Mouse (Mus musculus) layer of hippocampus, adult 9-10 months (tissue): Measurements from ENCODE around the gene Fam171a2.
"Not testable (repeated sequence)": the region's sequence is repeated elsewhere in the genome, so short reads cannot be mapped to it uniquely, and the experiment has no call there.

Experiments
- DNase-seq: peaks from one replicate; pipeline ENCODE4 v3.0.0; 2022; ENCODE audit warnings: low spot score

Fam171a2 gene

DNA sequence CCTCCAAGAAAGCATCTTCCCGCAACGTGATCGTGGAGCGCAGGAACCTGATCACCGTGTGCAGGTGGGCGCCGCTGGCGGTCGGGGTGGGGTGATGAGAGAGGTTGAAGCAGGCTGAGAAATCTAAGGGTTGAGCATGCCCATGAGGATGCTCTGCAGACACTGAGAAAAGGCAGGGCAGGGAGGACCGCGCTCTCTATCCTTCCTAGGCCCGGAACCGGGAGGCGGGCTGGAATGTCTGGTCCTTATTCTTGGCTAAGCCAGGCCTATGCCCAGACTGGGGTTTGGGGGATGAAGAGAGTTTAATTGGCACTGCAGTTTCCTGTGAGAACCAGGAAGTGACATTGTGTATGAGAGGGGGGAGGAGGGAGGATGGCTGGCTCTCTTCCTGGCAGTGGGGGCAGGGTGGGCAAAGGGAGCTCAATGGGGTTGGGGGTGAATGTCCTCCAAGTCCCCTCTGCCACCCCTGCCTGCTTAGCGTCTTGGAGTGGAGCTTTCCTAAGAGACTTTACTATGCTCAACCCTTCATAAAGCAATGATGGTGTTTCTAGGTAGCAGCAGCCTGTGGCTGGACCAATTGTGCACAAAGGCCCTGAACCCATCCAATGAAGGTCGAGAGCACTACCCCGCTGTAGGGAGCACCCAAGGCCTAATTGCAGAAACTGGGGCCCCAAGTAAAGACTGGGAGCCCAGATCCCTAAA, 53.6 kb downstream of the Fam171a2 start:
- no peak for DNase-seq

DNA sequence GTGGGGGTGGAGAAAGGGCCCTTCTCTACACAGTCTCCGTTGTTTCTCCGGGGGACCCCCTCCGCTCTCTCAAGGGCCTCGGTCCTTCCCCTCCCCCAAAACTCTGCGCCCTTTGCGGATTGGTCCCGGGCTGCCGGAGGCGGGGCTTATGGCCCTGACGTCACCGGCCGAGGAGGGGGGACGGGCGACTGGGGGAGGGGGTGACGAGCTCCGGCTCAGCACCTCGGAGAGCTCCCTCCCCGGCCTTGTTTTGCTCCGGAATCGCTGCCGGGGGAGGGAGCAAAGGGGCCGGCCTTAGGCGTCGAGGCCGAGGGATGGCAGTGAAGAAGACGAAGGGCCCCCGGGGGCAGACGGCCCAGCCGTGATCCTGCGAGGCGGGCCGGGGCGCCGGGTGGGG, 54.2 kb downstream of the Fam171a2 start, which contains the start of gene Rundc3a:
Gene Rundc3a (plus strand): TSS at position 166 of the 397 bp plus-strand sequence.
- DNase-seq, result peak; percentile 81

- no peak for DNase-seq
Measured at GRCm38 (mm10) chr11:102392441-102393237, 54.8 kb downstream of the Fam171a2 start.

- not testable (repeated sequence) for DNase-seq
Measured at GRCm38 (mm10) chr11:102389436-102389835, 58.0 kb downstream of the Fam171a2 start.
